Mouse (Mus musculus) B cell, adult 67 days (primary cell): ENCODE measurements around the gene Dok4. TPM values are rescaled to one million over a fixed set of nuclear protein-coding genes. Genes with fewer than 3 reads are reported as not detected.

Source experiments
- total RNA-seq, 2 experiments: library from RNA; stranded (reverse); gene quantifications; 4 replicates each; pipeline ENCODE4 v1.2.4; 2023

The Dok4 gene
- 1 to 10 TPM; 3.7 to 3.8 TPM for total RNA-seq

DNA sequence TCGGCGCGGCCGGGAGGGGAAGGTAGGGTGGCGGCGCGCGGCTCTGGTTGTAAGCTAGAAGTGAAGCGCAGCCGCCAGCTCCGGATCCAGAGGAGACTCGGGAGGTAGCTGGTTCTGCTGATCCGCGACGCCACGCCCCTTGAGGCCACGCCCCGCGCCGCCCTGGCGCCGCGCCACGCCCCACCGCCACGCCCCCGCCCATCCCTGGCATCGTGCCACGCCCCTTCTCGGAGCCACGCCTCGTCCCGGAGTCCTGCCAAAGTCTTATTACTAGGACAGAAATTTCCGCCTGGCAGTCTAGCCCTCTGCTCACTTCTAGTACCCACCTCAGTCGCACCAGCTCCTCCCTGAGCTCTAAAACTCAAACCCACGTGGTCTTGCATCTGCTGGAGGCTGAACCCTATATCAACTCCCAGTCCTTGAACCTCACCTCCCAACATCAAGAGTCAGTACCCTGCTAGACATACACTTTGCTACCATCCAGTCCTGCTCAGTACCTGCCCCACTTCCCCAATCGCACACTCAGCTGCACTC, at the start of gene Dok4:
Gene Dok4 (minus strand): TSS at position 134 of the 534 bp plus-strand sequence.

DNA sequence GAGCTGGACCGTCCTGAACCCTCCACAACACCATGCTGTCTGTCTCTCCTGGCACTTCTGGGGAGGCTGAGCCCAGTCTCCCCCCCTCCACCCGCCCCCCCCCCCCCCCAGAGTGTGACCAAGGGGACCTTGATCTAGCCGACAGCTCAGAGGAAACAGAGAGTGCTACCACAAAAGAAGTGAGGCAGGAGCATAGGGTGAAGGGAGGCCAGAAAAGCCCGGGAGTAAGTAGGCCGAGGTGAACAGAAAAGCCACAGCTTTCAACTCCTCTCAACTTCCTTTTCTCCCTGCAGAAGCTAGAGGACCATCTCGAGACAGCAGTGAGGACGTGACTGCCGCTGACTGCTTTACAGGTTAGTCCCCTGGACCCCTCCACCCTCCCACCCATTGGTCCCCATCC, 47.3 kb upstream of the Dok4 start, which contains the start of gene Adgrg5:
Gene Adgrg5 (plus strand): TSS at position 290 of the 400 bp plus-strand sequence.

DNA sequence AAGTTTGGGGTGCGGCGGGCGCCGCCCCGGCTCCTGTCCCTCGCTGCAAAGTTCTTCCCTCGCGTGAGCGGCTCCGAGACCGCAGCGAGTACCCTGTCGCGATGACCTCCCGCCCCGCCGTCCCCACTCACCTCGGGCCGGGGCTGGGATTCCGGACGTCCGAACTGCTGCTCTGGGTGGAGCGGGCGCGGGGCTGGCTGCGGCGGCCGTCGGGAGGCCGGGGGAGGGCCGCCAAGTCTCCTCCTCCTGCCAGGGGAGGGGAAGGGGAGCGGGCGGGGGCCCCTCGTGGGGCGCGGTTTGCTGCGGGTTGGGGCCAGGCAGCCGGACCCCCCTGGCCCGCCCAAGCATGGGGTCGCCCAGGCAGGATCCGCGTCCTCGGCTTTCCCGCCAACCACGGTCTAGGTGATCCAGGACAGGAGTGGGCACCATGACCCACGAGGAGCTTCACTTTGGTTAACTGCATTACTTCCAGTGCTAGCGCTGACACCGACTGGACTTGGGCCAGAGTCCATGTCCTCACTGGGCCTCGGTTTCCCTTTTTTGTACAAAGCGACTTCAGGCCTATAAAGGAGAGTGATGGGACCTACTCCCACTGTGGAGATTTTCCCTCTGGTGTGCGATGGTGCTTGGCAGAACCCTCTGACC, 41.8 kb upstream of the Dok4 start, which contains the start of gene Ccdc102a:
Gene Ccdc102a (minus strand): TSS at position 248 of the 645 bp plus-strand sequence.

DNA sequence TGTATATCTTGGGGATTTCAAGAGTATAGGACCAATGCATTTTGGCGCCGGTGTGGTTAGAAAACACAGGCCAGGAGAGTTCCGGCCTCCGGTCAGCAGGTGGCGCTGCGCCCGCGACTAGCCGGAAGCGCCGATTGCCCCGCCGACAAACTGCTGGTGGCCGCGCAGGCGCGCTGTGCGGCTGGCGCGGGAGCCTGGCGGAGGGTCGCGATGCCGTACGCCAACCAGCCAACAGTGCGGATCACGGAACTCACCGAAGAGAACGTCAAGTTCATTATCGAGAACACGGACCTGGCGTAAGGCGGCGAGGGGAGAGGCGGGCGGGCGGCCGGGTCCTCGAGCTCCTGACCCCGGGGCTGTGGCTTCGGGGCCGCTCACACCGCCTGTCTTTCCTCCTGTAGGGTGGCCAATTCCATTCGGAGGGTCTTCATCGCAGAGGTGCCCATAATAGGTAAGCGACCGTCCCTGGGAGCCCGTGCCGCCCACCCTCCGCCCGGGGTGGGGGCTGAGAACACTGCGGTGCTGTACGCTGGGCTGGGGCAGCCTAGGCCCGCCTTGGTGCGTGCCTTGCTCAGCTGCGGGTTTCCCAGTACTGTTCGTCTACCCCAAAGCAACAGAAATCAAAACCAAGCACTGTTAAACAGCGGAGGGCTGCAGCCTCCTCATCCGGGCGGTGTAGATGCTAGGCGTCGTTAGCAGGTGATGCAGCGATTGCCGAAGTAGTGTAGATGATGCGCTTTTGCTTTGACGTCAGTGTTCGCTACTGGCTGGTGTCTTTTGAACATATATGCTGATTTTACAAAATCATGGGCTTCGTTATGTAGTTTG, 18.6 kb downstream of the Dok4 start, which contains the start of gene Polr2c:
Gene Polr2c (plus strand): TSS at position 105 of the 828 bp plus-strand sequence.

DNA sequence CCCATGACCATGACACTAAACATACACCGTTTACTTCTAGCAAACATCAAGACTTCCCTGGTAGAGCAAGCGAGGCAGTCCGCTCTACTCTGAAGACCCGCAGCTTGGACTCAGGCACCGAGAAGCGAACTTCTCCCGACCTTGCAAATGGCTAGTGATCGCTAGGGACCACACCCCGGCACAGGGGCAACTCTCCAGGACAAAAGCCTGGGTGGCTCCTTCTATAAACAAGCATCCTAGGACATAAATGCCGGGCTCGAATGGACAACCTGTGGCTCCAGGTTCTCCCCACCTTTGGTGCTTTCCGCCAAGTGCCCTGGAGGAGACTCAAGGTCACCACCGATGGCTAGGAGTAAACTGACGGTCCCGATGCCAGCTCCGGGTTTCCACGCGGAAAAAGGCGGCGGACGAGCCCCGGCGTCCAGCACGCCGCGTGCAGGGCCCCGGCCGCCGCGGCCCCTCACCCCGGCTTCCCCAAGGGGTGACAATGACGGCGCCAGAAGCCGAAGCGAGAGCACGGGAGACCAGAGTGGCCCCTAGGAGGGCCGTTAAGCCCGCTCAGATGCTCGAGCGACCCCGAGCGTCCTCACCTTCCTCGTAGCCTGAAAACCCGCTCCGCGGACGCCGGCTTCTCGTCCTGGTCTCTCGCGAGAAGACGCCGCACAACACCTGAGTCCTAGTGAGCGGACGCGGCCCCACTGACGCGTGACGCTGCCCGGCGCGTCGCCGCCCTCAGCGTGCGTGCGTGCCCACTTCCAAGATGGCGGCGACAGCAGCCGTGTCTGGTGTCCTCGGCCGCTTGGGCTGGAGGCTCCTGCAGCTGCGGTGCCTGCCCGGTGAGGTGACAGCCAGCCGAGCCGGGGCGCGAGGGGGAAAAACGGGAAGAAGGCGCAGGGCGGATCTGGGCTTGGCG, 38.2 kb downstream of the Dok4 start, which contains the start of the genes Coq9 and Ciapin1:
Gene Coq9 (plus strand): TSS at position 660 of the 913 bp plus-strand sequence.
Gene Ciapin1 (minus strand): TSS at position 697 of the 913 bp plus-strand sequence.

Other genes starting within 250 kb of the Dok4 start
- gene Arl2bp, start 209.7 kb downstream of the Dok4 start, total RNA-seq = 100 to 1,000 TPM in 1 of 2 experiments, 10 to 100 TPM in 1; 88.8 to 102 TPM
- not detected for gene Pllp, start 180.1 kb downstream of the Dok4 start, total RNA-seq
- gene Ccl22, start 130.7 kb downstream of the Dok4 start, total RNA-seq = not detected
- gene Cx3cl1, start 104.3 kb downstream of the Dok4 start, total RNA-seq = not detected
- not detected for gene Ccl17, start 65.9 kb downstream of the Dok4 start, total RNA-seq
- gene Coq9, start 38.0 kb downstream of the Dok4 start, total RNA-seq = 10 to 100 TPM; 36.0 to 39.0 TPM
- gene Ciapin1, start 38.0 kb downstream of the Dok4 start, total RNA-seq = 10 to 100 TPM; 65.6 to 69.9 TPM
- 10 to 100 TPM; 64.8 to 75.8 TPM for gene Polr2c, start 18.9 kb downstream of the Dok4 start, total RNA-seq
- gene Ccdc102a, start 41.8 kb upstream of the Dok4 start, total RNA-seq = under 1 TPM in 1 of 2 experiments, not detected in 1; 0.93 TPM
- gene Adgrg5, start 47.4 kb upstream of the Dok4 start, total RNA-seq = 1 to 10 TPM; 1.2 to 2.3 TPM
- 1 to 10 TPM; 3.1 to 3.7 TPM for gene Adgrg1, start 98.4 kb upstream of the Dok4 start, total RNA-seq
- gene Adgrg3, start 141.4 kb upstream of the Dok4 start, total RNA-seq = not detected
- not detected for gene Drc7, start 178.8 kb upstream of the Dok4 start, total RNA-seq
- gene Katnb1, start 204.9 kb upstream of the Dok4 start, total RNA-seq = 10 to 100 TPM; 15.4 to 18.8 TPM